35 mouse cellular contexts compared by ENCODE assay signal in genomic region chr7:46881941-46882340, GRCm38 (mm10). TPM values are rescaled to one million over a fixed set of nuclear protein-coding genes. Genes with fewer than 3 reads are reported as not detected.
"Had no signal": no experiment of that assay in that cellular context is flagged by ENCODE, and none has a peak within 500 bp of the region (broad histone marks: within the 10 kb centered on the region; RNA-seq: fewer than 3 reads in every experiment).

No protein-coding gene starts in this region.

RNA-seq across cellular contexts. Expression of gene Ldhc, which starts 20.9 kb away (rescaled TPM):
- total RNA-seq: heart, postnatal 10 days; heart, postnatal 14 days; heart, postnatal 25 days; heart, postnatal 36 days; heart, postnatal 4 days; hematopoietic stem cell, adult 5-6 weeks; hindbrain, postnatal 0 days; layer of hippocampus, adult 18-20 months; layer of hippocampus, adult 2 months; layer of hippocampus, adult 8-10 months; layer of hippocampus, postnatal 10 days; layer of hippocampus, postnatal 14 days; layer of hippocampus, postnatal 25 days; layer of hippocampus, postnatal 36 days; left cerebral cortex, adult 18-20 months; left cerebral cortex, adult 2 months had no signal
- polyA plus RNA-seq: heart, embryonic 11.5 days; heart, embryonic 12.5 days; heart, embryonic 13.5 days; heart, embryonic 14.5 days; heart, embryonic 15.5 days; heart, embryonic 16.5 days; heart, postnatal 0 days; hindbrain, embryonic 10.5 days; hindbrain, embryonic 11.5 days; hindbrain, embryonic 12.5 days; inflammation-experienced regulatory T-cells, adult 6 months; intestine, embryonic 14.5 days; intestine, embryonic 15.5 days; intestine, embryonic 16.5 days; intestine, postnatal 0 days; kidney, embryonic 14.5 days; kidney, embryonic 16.5 days; kidney, postnatal 0 days; large intestine, adult 2 months had no signal
